Mouse (Mus musculus): ENCODE results near the gene Htr6.

Gene Htr6

DNA sequence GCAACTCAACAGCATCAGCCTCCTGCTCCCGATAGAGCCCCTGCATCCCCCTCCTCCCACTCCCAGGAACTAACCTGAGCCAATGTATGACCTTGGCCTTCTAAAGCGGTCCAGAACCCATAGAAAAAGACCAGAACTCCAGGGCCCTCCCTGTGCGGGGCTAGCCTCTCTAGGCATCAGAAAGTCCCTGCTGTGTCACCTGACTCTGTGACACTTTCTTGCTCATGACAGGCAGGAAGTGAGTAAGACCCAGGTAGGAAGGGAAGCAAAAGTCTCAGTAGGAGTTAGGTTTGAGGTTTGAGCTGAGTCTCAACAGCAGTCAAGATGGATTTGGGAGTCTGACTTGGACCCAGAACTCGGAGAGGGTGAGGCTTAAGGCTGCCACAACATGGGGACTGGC lies 11.6 kb upstream of the Htr6 start:
- no peak for DNase-seq

- peak; percentile 78 for DNase-seq
These were observed 10.7 kb upstream of the Htr6 start for GRCm38 (mm10) chr4:139086037-139086436.

GRCm38 (mm10) chr4:139085337-139085736 lies 10.0 kb upstream of the Htr6 start:
- no peak for DNase-seq

DNA sequence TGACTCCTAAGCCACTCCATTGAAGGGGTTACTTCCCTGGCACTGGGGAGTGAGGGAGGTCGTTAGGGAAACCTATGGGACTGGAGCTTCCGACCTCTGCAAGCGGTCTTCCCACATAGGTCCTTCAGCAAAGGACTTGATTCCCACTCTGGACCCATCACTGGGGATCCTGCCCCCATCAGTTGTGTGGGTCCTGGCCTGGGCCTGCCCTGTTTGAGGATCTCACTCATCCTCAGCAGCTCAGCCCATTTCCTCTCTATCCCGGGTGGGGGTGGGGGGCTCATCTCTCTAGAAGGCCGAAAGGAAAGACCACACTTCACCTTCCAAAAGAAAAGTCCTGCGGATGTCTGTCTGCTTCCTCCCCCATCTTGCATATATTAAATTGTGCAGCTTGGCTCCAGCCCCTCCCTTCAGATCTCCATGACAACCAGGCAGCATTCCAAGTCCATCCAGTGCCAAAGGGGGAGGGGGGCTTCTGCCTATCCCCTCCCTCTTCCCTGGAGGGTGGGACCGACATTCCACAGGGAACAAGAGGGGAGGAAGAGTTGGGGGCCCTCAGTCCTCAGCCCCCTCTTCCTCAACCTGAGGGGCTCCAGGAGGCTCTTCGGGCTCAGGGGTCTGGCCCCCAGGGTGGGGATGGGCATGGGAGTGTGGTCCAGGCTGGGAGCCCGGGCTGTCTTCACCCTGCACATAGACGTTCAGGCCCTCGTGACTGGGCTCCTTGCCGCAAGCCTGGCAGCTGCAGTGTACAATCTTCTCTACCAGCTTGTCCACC lies 7.6 kb upstream of the Htr6 start:
- DNase-seq: no peak

DNA sequence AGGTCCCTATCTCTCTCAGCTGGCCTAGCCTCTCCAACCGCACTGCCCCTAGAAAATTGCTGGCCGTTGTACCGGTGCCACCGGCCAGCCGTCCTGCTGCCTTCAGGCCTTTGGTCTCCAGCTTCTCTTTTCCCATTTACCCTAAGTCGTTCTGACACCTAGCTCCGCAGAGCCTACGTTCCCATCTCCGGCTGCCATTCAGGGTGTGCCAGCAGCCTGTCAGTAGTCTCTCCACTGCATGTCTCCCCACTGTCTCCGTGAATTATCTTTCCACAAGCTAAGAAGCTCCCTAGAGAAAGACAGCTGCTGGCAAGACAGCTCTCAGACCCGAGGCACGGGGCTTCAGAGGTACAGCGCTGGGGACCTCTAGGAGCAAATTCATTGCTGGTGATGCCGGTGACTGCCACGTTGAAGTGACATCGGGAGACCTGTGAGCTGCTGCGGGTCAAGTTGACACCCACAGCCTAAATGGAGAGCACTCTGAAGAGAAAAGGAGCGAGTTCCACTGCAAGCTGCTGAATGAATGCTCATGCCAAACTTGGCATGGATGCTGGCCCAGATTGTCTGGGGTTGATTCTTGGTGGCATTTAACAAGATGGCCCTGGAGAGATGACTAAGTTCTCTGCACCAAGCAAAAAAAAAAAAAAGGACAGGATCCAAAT lies 6.0 kb upstream of the Htr6 start:
- peak; percentile 52 for DNase-seq

- no peak for DNase-seq
These were observed 4.9 kb upstream of the Htr6 start for GRCm38 (mm10) chr4:139080259-139080658.

GRCm38 (mm10) chr4:139079439-139079838 lies 4.1 kb upstream of the Htr6 start:
- DNase-seq: no peak

DNA sequence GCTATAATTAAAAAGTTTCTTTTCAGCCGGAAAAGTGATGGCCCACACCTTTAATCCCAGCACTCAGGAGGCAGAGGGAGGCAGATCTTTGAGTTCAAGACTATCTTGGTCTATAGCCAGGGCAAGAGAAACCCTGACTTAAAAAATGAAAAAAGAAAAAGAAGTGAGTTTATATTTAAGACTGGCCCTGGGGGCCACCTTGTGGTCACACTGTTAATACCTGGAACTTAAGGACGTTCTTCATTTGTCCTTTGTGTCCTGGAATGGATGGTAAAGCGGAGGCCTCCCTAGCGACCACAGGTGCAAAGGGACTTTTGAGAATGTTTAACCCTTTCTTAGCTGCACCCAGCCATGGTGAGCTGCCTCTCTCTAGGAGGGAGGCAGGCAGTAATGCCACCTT lies 3.4 kb upstream of the Htr6 start:
- no peak for DNase-seq

- DNase-seq: no peak
These were observed 2.9 kb upstream of the Htr6 start for GRCm38 (mm10) chr4:139078313-139078712.

DNA sequence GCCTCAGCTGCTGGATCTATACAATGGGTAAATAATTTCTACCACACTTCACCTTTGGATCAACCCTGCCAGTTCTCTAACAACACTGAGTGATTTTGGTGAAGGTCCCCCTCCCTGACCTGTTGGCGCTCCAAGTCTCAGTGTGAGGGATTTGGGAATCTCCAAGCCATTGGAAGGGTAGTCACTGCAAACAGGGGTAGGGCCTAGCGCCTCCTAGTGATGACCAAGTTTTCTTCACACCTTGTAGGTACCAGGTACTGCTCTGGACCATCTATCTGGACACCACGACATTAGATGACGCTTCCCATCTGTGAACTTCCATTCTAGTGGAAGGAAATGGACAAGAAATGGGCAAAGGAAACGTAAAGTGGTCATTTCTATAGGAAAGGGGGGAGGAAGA lies 545 bp upstream of the Htr6 start:
- DNase-seq: no peak

DNA sequence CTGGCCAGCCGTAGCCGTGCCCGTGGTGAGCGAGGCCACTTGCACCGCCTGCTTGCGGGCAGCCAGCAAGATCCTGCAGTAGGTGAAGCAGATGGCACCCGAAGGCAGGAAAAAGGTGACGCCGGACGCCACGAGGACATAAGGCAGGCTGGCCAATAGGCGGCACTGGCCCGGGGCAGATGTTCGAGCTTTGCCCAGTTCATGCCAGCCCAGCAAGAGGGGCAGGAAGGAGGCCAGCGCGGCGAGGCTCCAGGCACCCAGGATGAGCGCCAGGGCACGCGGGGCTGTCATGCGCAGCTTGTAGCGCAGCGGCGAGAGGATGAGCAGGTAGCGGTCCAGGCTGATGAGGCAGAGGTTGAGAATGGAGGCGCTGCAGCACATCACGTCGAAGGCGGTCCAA lies 1.3 kb downstream of the Htr6 start:
- no peak for DNase-seq

DNA sequence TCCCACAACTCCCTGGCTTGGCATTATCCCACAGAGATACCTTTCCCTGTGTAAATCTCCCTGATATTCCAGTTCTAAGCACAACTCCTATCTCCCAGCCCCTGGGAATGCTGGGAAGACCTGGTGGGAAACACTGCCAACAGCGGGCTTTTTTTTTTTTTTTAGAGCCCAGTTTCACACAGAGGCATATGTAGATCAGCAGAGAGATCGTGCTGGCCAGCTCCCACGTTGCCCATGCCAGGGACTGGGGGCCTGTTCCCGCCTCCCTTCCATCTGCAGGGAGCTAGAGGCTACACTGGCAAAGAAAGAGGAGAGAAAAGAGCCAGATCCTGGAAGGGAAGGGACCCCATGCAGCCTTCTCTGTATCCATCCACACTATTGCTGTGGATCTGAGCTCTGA lies 7.1 kb downstream of the Htr6 start:
- peak; percentile 70 for DNase-seq

GRCm38 (mm10) chr4:139064831-139065230 lies 10.5 kb downstream of the Htr6 start:
- DNase-seq: no peak

DNA sequence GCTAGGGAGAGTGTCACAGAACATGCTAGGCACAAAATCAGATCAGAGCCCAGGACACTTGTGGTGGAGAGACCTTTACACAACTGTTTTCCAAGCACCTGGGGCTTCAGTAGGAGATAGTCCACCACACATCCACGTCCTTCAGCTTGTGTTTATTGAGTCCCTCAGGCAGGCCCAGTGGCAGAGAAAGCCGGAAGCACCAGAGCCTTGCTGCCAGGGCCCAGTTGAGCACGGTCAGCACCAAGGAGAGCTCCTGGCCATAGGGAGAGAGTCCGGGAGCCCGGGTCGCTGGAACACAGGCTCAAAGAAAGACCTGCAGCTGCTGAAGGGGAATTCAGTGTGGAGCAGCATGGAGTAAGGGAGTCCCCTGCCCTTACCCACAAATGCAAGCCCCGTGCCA lies 15.8 kb downstream of the Htr6 start:
- DNase-seq: no peak

DNA sequence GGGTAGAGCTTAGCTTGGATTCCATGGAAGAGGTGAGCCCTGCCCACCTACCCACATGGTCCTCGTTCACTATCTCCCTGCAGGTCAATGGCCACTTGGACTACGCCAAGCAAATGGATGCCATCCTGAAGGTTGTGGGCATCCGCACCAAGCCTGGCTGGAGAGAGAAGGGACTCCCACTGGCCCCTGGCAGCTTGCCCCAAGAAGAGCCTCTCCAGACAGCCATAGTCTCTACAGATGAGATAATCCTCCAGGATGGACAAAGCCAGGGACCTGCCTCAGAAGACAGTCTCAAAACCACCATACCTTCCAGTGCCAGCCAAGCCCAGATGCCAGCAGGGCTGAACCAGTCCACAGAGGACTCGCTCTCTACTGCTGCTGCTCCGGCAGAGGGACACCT lies 17.3 kb downstream of the Htr6 start:
- no peak for DNase-seq

GRCm38 (mm10) chr4:139057291-139057690 lies 18.1 kb downstream of the Htr6 start:
- DNase-seq: no peak

- no peak for DNase-seq
These were observed 19.6 kb downstream of the Htr6 start for GRCm38 (mm10) chr4:139055744-139056143.

- no peak for DNase-seq
These were observed 20.0 kb downstream of the Htr6 start for GRCm38 (mm10) chr4:139055336-139055735.

DNA sequence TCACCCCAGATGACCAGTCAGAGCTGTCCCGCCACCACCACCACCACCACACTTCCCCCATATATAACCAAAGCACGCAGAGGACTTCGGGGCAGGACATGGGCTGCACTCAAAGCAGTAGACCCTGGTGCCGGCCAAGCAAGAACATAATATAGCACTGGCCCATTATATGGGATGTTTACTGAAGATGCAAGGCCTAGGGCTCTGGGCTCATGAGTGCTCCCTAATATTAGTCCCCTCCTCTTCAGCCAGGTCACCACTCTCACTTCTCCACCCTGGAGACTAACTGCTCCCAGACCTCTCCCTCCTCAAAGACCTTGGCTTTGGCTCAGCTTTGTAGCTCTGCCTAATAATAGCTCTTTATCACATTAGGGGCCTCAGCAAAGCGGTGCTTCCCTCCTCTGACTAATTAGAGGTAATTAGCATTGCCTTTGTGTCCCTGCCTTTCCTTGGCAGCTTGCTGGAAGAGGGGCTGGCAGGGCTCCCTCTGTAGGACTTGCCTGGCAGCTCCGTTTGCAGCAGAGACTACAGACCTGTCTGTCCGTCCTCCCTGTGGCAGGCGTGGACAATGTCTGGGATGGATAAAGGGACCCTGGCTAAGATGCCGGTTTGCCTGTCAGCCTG lies 21.0 kb downstream of the Htr6 start:
- peak; percentile 54 for DNase-seq

DNA sequence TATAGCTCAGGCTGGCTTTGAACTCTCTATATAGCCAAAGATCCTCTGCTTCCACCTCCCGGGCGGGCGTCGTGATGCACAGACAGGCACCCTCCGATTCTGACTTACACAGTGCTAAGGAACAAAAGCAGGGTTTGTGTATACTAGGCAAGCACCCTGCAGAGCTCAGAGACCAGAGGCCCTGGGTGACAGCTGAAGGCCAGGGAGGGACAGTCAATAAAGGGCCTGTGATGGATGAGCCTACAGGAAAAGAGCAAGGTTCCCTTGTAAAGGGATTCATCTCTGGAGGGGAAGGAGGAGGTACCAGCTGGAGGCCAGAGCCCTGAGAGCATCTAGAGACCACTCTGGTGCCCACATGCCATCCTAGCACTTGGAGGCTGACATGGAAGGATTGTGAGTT lies 22.0 kb downstream of the Htr6 start:
- DNase-seq: no peak

- DNase-seq: no peak
These were observed 22.6 kb downstream of the Htr6 start for GRCm38 (mm10) chr4:139052796-139053195.

- DNase-seq: no peak
These were observed 26.9 kb downstream of the Htr6 start for GRCm38 (mm10) chr4:139048518-139048917.

GRCm38 (mm10) chr4:139046354-139046753 lies 29.0 kb downstream of the Htr6 start:
- DNase-seq: no peak

DNA sequence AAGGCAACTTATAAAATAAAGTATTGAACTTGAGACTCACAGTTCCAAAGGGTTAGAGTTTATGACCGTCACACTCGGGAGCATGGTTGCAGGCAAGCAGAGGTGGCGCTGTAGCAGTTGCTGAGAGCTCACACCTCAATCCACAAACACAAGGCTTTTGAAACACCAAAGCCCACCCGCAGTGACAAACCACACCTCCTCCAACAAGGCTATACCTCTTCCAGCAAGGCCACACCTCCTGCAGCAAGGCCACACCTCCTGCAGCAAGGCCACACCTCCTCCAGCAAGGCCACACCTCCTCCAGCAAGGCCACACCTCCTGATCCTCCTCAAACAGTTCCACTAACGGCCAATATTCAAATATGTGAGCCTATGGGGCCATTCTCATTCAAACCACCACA lies 30.8 kb downstream of the Htr6 start:
- DNase-seq: no peak

All from right cerebral cortex, postnatal 25 days (tissue).